Mouse (Mus musculus) cerebellum, postnatal 36 days (tissue): ENCODE measurements at regions not wholly inside any gene's neighbourhood (a gene's known extent, or its start where the extent isn't known, plus 50 kb on each side); places are given as distances from the start of the nearest gene placed in this dataset.

ENCODE experiments used
- DNase-seq, 2 experiments: peaks; one replicate each; pipeline ENCODE4 v3.0.0; 2021 to 2022; ENCODE audit warnings: mixed read lengths in 2 of 2

DNA sequence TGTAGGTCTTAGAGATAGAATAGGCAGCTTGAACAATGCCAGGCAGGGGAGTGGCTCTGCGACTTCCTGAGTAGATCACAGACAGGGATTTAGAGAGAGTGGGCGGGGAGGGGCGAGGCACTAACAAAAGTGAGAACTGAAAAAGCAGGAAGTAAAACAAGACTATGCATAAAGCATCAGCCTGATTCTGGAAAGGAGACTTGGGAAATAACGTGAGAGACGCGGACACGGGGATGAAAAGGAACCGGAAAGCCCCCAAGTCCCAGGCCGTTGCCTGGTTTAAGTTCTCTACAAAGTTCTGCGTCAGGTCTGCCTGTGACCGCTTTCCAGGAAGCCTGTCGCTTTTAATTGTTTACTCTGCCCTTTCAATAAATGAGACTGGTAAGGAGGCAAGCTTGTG, 86.3 kb downstream of the D16Ertd472e start:
- no peak for DNase-seq

- no peak for DNase-seq
These were observed 86.9 kb downstream of the D16Ertd472e start for GRCm38 (mm10) chr16:78489604-78490003.

DNA sequence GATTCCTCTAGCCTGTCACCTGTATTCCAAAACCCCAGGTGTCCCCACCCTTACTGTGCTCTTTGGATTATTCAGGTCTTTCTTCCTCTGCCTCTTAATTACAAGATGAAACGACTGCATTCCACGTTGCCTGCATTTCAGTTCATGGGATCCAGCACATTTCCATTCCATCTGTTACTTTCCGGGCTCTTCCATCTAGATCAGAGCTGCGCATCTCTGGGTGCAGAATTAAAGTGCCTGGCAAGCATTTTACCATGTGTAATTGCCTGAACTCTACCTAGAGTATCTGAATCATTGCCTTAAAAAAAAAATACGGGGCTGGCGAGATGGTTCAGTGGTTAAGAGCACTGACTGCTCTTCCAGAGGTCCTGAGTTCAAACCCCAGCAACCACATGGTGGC, 90.0 kb downstream of the D16Ertd472e start:
- DNase-seq = no peak

DNA sequence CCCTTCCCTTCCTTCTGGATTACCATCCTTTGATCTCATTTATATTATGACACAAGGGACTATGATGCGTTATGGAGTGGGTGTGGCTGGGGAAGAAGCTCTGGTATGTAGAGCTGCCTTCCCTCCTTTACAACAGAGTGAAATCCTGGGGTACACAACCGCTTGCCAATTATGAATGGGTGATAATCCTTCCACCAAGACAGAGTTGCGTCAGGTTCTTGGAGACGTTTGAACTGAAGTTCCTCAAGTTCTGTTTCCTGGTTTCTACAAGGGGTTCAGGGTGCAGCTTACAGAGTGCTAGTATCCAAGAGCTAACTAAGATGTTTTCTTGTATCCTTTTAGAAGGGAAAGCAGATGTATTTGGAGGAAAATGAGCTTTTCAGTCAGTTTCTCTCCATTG, 92.2 kb downstream of the D16Ertd472e start:
- no peak for DNase-seq

- no peak for DNase-seq
These were observed 94.9 kb downstream of the D16Ertd472e start for GRCm38 (mm10) chr16:78481571-78481970.

GRCm38 (mm10) chr16:78481065-78481464, 95.4 kb downstream of the D16Ertd472e start:
- DNase-seq = no peak

- DNase-seq = no peak
These were observed 96.2 kb downstream of the D16Ertd472e start for GRCm38 (mm10) chr16:78480261-78480660.

GRCm38 (mm10) chr16:78473456-78473855, 96.5 kb upstream of the Btg3 start:
- no peak for DNase-seq

DNA sequence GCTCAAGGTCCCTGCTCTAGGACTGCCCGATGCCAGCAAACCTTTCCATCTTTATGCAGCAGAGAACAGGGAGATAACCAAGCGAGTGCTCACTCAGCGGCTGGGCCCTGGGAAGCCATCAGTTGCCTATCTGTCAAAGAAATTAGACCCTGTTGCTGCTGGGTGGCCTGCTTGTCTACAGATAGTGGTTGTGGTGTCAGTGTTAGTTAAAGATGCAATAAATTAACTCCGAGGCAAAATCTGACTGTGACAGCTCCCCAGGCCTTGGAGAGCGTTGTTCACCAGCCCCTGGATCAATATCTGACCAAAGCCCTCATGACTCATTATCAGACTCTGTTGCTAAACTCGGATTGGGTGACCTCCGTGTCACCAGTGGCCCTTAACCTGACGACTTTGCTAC, 83.0 kb upstream of the Btg3 start:
- DNase-seq = no peak

- DNase-seq = no peak
These were observed 80.7 kb upstream of the Btg3 start for GRCm38 (mm10) chr16:78457731-78458151.

DNA sequence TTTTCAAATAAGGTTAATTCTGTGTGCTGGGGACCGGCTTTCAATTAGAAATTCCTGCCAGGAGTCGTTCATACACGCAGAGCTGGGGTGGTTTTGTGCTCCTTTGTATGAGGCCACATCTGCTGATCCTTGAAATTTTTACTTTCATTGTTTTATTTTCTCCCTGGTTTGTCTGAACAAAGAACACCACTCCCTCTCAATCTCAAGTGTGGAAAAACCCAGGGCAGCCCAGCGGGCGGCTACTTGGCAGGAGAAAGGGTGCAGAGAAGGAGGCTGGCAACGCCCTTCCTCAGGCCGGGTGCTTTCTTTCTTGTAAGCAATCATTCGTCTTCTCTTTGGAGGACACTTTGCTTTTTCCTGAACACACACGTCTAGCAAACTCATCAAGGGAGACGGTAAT, 79.4 kb upstream of the Btg3 start:
- no peak for DNase-seq

GRCm38 (mm10) chr16:78454509-78454908, 77.5 kb upstream of the Btg3 start:
- no peak for DNase-seq

- peak in 1 of 2 experiments; percentile 31 for DNase-seq
These were observed 75.3 kb upstream of the Btg3 start for GRCm38 (mm10) chr16:78452303-78452702.

- DNase-seq = no peak
These were observed 74.8 kb upstream of the Btg3 start for GRCm38 (mm10) chr16:78451750-78452149.

- no peak for DNase-seq
These were observed 74.3 kb upstream of the Btg3 start for GRCm38 (mm10) chr16:78451251-78451650.

DNA sequence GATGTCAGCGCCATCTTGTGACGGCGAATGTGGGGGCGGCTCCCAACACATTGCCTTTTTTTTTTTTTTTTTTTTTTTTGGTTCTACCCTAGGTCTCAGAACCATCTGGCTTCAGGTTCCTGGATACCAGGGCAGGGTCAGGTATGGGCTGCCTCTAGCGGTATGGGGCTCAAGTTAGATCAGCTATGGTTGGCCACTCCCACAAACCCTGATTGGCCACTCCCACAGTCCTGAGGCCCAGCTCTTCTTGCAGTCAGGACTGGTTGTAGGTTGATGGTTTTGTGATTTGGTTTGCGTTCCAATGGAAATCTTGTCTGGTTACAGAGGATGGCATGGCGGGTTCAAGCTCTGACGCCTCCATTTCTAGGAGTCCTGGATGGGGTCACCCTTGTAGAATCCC, 72.2 kb upstream of the Btg3 start:
- no peak for DNase-seq

- DNase-seq = no peak
These were observed 66.3 kb upstream of the Btg3 start for GRCm38 (mm10) chr16:78443262-78443661.

DNA sequence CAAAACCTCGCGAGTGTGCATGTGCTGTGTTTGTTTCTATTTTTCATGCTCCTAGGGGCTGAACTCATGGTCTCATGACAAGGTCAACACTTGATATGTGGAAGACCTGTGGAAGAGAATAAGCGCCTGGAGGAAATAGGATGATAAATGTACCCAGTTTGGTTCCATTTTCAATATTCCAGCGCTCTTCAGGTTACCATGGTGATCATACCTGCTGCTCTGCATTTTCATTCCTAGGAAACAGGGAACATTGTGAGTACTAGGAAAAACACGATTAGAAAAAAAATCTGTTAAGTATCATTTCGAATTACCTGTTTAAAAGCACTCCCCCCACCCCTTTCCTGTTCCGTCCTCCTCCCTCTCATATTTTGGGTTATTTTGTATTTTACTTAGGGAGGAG, 65.8 kb upstream of the Btg3 start:
- no peak for DNase-seq

DNA sequence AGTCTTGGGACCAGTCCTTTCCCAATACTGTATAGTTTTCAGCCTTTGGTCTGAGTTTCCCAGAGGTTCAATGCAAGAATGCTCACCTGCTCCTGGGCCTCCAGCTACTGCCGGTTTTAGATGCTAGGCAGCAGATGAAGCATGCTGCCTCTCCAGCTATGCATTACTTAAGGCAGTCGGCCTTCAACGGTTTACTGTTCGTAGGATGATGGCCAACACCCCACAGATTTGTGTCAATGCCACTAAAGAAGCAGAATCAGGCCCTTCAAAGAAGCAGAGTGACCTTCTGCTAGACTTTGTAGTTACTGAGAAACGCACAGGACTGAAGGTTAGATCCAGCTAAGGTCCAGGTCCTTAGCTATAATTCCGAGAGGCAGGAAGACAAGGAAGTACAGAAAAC, 65.0 kb upstream of the Btg3 start:
- no peak for DNase-seq

GRCm38 (mm10) chr16:78435707-78436106, 58.7 kb upstream of the Btg3 start:
- DNase-seq = no peak

DNA sequence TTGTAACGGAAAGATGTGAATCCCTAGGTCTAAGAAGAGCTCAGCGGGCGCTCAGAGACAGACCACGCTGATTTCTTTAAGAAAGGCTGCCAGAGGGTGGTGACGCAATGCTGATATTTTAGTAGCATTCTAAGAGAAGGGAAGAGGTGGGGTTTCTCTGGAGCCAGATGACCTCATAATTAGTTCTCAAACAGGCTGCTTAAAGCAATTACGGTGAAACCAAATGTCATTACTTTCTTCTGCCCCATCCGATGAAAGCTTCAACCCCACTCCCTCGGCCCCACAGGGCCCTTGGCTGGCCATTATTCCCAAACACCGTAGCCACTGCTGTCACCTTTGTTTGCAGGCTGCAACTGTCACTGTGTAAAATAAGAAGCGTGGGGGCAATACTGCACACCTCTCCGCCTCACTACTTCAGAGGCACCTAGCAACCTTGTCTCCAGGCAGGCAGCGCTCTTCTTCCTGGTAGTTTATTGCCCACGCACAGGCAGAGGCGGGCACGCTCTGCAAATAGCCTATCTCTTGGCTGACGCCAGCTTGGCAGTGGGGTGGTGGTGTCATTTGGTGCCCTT, 50.6 kb upstream of the Btg3 start:
- DNase-seq = peak; percentile 22 to 39
